Mouse (Mus musculus) layer of hippocampus, adult 9-10 months (tissue): Measurements from ENCODE around the gene Htr6.

Experiments
- DNase-seq: peaks from one replicate; pipeline ENCODE4 v3.0.0; 2022; ENCODE audit warnings: low spot score

Gene Htr6

DNA sequence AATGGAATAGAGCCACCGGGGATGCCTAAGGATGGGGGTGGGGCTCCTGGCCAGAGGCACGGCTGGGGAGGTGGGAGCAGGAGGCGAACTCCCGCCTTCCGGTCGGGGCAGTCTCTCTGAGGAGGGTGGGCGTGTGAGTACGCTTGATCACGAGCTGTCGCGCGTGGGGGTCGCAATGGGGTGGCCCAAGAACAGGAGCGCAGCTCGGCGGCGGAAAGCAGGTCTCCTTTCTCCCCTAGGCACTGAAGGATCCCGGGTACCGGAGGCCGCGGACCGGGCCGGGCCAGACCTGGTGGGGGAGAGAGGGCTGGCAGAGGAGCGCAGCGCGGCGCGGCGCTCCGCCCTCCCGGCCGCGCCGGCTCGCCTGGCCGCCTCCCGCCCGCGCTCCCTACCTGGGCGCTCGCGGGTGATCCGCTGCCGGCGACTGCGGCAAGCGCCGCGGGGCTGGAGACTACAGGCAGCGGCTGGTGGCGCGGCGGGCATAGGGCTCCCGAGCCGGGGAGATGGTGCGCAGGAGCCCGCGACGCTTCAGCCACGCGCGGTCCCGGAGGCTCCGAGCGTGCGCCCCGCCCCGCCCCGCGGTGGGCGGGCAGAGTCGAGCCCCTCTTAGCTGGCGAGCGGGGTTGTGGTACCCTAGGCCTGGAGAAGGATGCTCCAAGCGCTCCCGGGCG lies at the start of gene Htr6:
Htr6 (minus strand) TSS at position 530 of the 671 bp plus-strand sequence.
- no peak for DNase-seq

GRCm38 (mm10) chr4:139124940-139125339 lies 49.6 kb upstream of the Htr6 start:
- DNase-seq = no peak

DNA sequence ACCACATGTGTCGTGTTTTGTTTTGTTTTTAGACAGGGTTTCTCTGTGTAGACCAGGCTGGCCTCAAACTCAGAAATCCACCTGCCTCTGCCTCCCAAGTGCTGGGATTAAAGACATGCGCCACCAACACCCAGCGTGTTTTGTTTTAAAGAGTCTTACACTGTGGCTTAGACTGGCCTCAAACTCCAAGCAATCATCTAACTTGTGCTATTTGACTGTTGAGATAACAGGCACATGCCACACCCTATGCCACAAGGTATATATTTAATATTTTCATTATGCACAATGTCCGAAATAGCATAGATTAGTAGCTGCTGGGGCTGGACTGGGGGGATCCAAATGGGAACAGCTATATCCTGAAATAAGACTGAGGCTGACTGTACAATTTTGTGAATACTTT lies 47.2 kb upstream of the Htr6 start:
- DNase-seq = no peak

GRCm38 (mm10) chr4:139120998-139121397 lies 45.6 kb upstream of the Htr6 start:
- DNase-seq = no peak

DNA sequence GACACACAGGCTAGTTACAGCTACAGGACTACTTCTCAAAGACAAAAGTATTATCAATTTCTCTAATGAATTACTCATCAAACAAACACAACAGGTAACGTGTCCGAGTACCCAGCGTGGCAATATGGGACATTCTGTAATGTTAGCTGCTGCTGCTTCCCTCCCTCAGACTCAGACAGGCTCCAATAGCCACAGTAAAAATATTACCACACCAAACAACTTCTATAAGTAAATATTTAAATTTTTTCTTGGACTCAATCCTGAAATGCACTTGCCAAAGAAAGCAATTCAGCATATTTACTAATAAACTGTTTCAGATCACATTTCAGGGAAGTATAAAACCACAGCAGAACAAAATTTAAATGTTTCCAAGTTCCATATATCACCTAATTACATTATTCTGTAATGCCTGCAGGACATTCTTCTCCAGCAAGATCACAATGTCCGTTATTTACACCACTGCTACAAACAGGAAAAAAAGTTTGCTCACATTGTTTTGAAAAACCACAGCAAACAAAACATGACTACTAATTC lies 45.0 kb upstream of the Htr6 start:
- no peak for DNase-seq

- DNase-seq = no peak
Observed at GRCm38 (mm10) chr4:139116356-139117063, 41.1 kb upstream of the Htr6 start.

GRCm38 (mm10) chr4:139115721-139116120 lies 40.4 kb upstream of the Htr6 start:
- no peak for DNase-seq

GRCm38 (mm10) chr4:139112482-139112881 lies 37.1 kb upstream of the Htr6 start:
- no peak for DNase-seq

- no peak for DNase-seq
Observed at GRCm38 (mm10) chr4:139111421-139111820, 36.1 kb upstream of the Htr6 start.

GRCm38 (mm10) chr4:139110858-139111257 lies 35.5 kb upstream of the Htr6 start:
- no peak for DNase-seq

GRCm38 (mm10) chr4:139105453-139105852 lies 30.1 kb upstream of the Htr6 start:
- DNase-seq = no peak

DNA sequence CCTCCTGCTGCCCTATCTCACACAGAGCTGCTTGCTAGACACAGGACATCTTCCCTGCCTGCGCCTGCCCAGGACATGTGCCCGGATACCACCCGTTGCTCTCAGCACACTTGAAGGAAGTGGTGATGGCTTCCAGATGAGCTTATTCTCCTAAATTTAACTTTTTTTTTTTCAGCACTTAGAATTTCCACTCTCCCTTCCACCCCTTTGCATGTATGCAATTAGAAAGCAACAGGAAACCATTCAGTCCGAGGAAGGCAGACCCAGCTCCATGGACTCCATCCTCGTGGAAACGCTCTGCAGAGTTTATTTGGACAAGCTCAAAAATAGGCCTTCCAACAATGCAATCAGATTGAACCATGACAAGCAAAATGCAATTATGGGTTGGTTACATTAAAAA lies 26.2 kb upstream of the Htr6 start:
- DNase-seq = no peak

- DNase-seq = no peak
Observed at GRCm38 (mm10) chr4:139100326-139100725, 25.0 kb upstream of the Htr6 start.

- no peak for DNase-seq
Observed at GRCm38 (mm10) chr4:139096201-139096600, 20.8 kb upstream of the Htr6 start.

DNA sequence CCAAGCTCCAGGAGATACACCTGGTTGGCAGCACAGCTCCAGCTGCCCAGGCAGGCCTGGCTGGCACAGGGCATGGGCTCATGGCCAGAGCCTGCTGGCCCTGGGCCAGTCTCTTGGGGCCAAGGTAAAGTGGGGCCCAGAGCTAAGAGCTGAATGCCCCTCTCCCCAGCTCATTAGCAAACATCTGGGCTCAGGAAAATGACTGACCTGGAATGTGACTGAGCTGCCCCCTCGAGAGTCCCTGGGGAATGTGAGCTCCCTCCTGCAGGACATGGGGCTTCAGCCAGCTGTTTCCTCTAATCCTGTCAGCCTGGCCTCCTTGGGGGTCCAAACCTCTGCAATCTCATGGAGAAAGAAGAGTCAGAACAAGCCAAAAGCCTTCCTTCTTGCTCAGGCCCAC lies 20.0 kb upstream of the Htr6 start:
- DNase-seq = no peak

- no peak for DNase-seq
Observed at GRCm38 (mm10) chr4:139093196-139093530, 17.8 kb upstream of the Htr6 start.

GRCm38 (mm10) chr4:139092356-139093195 lies 17.2 kb upstream of the Htr6 start, which contains the start of gene Nbl1:
Nbl1 (minus strand) TSS chr4:139092993.
- no peak for DNase-seq

DNA sequence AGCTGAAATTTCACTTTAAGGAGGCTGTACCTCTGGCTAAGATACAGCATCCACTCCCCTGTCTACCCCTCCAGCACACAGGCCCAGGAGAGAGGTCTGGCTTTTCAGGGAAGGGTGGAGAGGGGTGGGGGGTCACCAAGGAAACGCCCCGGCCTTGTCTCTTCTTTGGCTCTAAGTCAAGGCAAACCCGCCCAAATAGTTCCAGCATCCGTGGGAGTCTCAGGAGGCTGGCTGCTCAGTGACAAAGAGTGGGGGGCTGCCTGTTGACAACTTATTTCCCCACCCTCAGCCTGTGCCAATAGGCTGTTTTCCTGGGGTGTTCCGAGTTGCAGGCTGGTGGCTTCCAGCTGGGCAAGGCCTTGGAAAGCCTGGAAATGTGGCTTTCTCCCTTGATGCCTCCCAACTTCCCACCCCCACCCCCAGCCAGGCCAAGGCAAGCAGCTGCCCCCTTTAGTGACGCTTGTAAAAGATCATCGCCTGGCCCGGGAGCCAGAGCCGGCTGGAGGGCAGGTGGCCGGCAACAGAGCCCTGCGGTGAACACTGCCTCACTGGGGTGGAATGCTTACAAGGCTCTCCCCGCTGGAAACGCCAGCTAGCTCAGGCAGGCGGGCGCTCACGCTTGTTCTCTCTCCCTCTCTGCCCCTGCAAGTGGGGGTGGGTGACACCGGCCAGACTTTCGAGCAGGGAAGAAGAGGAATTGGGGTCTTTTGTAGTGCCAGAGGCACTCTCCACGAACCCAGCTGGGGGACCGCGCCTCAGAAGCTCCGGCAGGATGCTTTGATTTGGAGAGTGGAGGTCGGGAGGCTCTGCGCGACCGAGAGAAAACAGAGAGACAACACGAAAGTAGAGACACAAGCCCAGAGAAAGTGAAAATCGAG lies 16.3 kb upstream of the Htr6 start:
- no peak for DNase-seq

DNA sequence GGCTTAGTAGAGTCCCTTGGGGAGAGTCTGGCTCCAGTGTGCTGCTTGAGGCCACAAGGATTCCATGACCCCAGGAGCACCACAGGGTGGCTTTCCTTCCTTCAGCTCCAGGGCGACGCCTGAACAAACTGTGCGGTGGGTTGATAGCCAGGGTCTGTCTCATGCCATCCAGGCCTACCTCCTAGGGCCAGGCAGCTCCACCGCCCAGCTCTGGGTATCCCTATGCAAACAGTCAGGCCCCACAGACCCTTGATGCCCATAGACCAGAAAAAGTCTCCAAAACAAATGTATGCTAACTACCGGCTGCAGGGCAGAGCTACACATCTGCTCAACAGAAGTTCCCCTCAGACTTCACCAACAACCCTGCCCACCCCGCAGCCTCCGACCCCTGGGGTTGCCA lies 15.7 kb upstream of the Htr6 start:
- DNase-seq = no peak

DNA sequence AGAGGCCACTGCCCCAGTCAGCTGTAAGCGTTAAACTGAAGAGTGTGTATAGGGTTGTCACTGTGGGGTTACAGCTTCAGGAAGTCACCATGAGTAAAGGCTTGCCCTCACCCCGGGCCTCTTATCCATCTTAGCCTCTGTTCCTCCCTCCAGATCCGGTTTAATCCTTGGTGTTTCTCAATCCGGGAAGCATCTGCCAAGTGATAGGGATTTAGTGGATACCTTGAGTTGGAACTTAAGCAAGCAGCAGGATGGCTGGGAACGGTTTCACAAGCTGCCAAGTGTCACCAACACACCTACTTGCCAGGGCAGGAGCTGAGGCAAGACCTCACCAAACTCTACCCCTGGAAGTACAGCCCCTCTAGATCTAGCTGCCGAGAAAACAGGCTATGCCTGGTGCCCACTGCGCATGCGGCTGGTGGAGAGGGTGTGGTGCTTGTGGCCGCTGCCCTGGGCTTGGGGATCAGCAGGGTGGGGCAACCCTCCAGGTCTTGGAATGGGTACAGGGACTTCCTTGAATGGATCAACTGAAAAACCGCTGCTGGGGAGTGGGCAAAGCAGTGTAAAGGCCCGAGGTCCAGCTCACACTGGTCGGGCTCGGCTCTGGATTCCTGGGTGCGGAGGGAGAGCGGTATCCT lies 15.1 kb upstream of the Htr6 start:
- no peak for DNase-seq

GRCm38 (mm10) chr4:139088982-139089671 lies 13.8 kb upstream of the Htr6 start:
- DNase-seq = no peak
